Mouse (Mus musculus): ENCODE data around the gene Atp5g3. TPM values are rescaled to one million over a fixed set of nuclear protein-coding genes. Genes with fewer than 3 reads are reported as not detected.
A peak's percentile ranks its signal among the peaks of the same experiment; 100 is the strongest.
"Not testable (repeated sequence)": the region's sequence is repeated elsewhere in the genome, so short reads cannot be mapped to it uniquely, and the experiment has no call there.

Gene Atp5g3
- polyA plus RNA-seq, 1 experiment from 2014 or later, result 1,252 TPM

- peaks cover 26% of the 10 kb centered on the region for H3K36me3 ChIP-seq (ENCODE audit: control insufficient read depth, insufficient read depth, low read length)
- H3K4me2 ChIP-seq (ENCODE audit: low read depth, low read length); H3K27ac ChIP-seq (ENCODE audit: low read depth, low read length); ATAC-seq (ENCODE audit: low read depth); H3K9ac ChIP-seq (replicated peaks; ENCODE audit: low read depth, low read length); H3K4me3 ChIP-seq (ENCODE audit: low read depth, low read length); H3K27me3 ChIP-seq (ENCODE audit: control insufficient read depth, insufficient read depth, low read length); H3K4me1 ChIP-seq (ENCODE audit: control insufficient read depth, insufficient read depth, low read length); H3K9me3 ChIP-seq (ENCODE audit: control insufficient read depth, low read length): not testable (repeated sequence)
These were observed 6.4 kb downstream of the Atp5g3 start for GRCm38 (mm10) chr2:73904679-73905078.

DNA sequence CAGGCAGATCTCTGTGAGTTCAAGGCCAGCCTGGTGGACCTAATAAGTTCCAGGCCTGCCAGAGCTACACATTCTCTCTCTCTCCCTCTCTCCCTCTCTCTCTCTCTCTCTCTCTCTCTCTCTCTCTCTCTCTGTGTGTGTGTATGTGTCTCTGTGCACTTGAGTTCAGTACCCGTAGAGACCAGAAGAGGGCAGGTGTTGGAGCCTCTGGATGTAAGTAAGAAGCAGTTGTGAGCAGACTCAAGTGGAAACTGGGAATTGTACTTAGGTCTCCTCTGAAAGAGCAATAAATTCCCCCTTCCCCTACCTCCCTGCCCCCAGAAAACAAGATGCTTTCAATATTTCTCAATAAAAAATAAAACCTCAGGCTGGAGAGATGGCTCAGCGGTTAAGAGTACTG lies 7.6 kb downstream of the Atp5g3 start:
- H3K4me2 ChIP-seq (ENCODE audit: low read depth, low read length), result no peak overlapping the region
- H3K27ac ChIP-seq (ENCODE audit: low read depth, low read length), result no peak overlapping the region
- no peaks in the 10 kb centered on the region for H3K27me3 ChIP-seq (ENCODE audit: control insufficient read depth, insufficient read depth, low read length)
- H3K9ac ChIP-seq (replicated peaks; ENCODE audit: low read depth, low read length), result no peak overlapping the region
- H3K4me1 ChIP-seq (ENCODE audit: control insufficient read depth, insufficient read depth, low read length), result no peaks in the 10 kb centered on the region
- peaks cover 19% of the 10 kb centered on the region for H3K36me3 ChIP-seq (ENCODE audit: control insufficient read depth, insufficient read depth, low read length)
- 97% methylated on average over 2 of the region's 2 CpGs for WGBS
- no peak overlapping the region for H3K4me3 ChIP-seq (ENCODE audit: low read depth, low read length)
- ATAC-seq (ENCODE audit: low read depth), result no peak
- H3K9me3 ChIP-seq (ENCODE audit: control insufficient read depth, low read length), result no peaks in the 10 kb centered on the region

- H3K36me3 ChIP-seq (ENCODE audit: control insufficient read depth, insufficient read depth, low read length); H3K9ac ChIP-seq (replicated peaks; ENCODE audit: low read depth, low read length); H3K27ac ChIP-seq (ENCODE audit: low read depth, low read length); H3K4me3 ChIP-seq (ENCODE audit: low read depth, low read length); ATAC-seq (ENCODE audit: low read depth); H3K9me3 ChIP-seq (ENCODE audit: control insufficient read depth, low read length); H3K27me3 ChIP-seq (ENCODE audit: control insufficient read depth, insufficient read depth, low read length); H3K4me2 ChIP-seq (ENCODE audit: low read depth, low read length); H3K4me1 ChIP-seq (ENCODE audit: control insufficient read depth, insufficient read depth, low read length): not testable (repeated sequence)
- 97% methylated on average over 3 of the region's 3 CpGs for WGBS
These were observed 8.8 kb downstream of the Atp5g3 start for GRCm38 (mm10) chr2:73902328-73902727.

DNA sequence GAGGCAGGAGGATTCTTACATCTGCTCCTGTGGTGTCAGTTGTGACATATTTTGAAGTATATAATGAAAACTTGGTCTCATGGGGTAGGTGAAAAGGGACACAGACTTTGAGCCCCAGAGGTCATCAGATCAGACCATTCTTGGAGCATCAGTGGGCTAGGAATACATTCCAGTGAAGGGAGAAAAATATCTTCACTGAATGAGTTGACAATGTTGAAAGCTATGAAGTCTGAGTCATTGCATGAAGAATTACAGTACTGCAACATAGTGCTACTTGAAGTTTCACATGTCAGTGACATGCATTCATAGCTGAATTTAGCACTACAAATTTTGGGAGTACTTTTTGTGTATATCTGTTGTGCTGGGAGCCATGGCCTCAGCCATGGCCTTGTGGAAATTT lies 10.0 kb downstream of the Atp5g3 start:
- H3K4me1 ChIP-seq (ENCODE audit: control insufficient read depth, insufficient read depth, low read length), result no peaks in the 10 kb centered on the region
- no peak overlapping the region for H3K27ac ChIP-seq (ENCODE audit: low read depth, low read length)
- H3K9me3 ChIP-seq (ENCODE audit: control insufficient read depth, low read length), result no peaks in the 10 kb centered on the region
- no peak overlapping the region for H3K4me2 ChIP-seq (ENCODE audit: low read depth, low read length)
- no peak overlapping the region for H3K9ac ChIP-seq (replicated peaks; ENCODE audit: low read depth, low read length)
- H3K4me3 ChIP-seq (ENCODE audit: low read depth, low read length), result no peak overlapping the region
- no peaks in the 10 kb centered on the region for H3K27me3 ChIP-seq (ENCODE audit: control insufficient read depth, insufficient read depth, low read length)
- H3K36me3 ChIP-seq (ENCODE audit: control insufficient read depth, insufficient read depth, low read length), result no peaks in the 10 kb centered on the region
- no peak for ATAC-seq (ENCODE audit: low read depth)

GRCm38 (mm10) chr2:73900364-73900763 lies 10.8 kb downstream of the Atp5g3 start:
- H3K4me2 ChIP-seq (ENCODE audit: low read depth, low read length), result no peak overlapping the region
- H3K27me3 ChIP-seq (ENCODE audit: control insufficient read depth, insufficient read depth, low read length), result no peaks in the 10 kb centered on the region
- no peaks in the 10 kb centered on the region for H3K36me3 ChIP-seq (ENCODE audit: control insufficient read depth, insufficient read depth, low read length)
- H3K9me3 ChIP-seq (ENCODE audit: control insufficient read depth, low read length), result no peaks in the 10 kb centered on the region
- no peak overlapping the region for H3K4me3 ChIP-seq (ENCODE audit: low read depth, low read length)
- no peaks in the 10 kb centered on the region for H3K4me1 ChIP-seq (ENCODE audit: control insufficient read depth, insufficient read depth, low read length)
- H3K27ac ChIP-seq (ENCODE audit: low read depth, low read length), result no peak overlapping the region
- H3K9ac ChIP-seq (replicated peaks; ENCODE audit: low read depth, low read length), result no peak overlapping the region
- 89% methylated on average over 1 of the region's 1 CpGs for WGBS
- no peak for ATAC-seq (ENCODE audit: low read depth)

DNA sequence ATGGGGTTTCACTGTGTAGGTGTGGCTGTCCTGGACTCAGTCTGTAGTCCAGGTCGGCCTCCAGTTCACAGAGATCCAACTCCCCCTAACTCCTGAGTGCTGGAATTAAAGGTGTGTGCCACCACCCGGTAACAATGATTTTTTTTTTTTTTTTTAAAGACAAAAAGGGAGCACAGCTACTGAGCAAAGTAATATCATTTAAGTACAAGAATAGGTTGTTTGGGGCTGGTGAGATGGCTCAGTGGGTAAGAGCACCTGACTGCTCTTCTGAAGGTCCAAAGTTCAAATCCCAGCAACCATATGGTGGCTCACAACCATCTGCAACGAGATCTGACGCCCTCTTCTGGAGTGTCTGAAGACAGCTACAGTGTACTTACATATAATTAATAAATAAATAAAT lies 14.2 kb downstream of the Atp5g3 start:
- ATAC-seq (ENCODE audit: low read depth); H3K27me3 ChIP-seq (ENCODE audit: control insufficient read depth, insufficient read depth, low read length); H3K4me3 ChIP-seq (ENCODE audit: low read depth, low read length); H3K27ac ChIP-seq (ENCODE audit: low read depth, low read length); H3K9ac ChIP-seq (replicated peaks; ENCODE audit: low read depth, low read length); H3K9me3 ChIP-seq (ENCODE audit: control insufficient read depth, low read length); H3K4me2 ChIP-seq (ENCODE audit: low read depth, low read length); H3K4me1 ChIP-seq (ENCODE audit: control insufficient read depth, insufficient read depth, low read length); H3K36me3 ChIP-seq (ENCODE audit: control insufficient read depth, insufficient read depth, low read length): not testable (repeated sequence)
- 75% methylated on average over 4 of the region's 4 CpGs for WGBS

GRCm38 (mm10) chr2:73893473-73894270 lies 17.5 kb downstream of the Atp5g3 start:
- H3K4me1 ChIP-seq (ENCODE audit: control insufficient read depth, insufficient read depth, low read length), result no peaks in the 10 kb centered on the region
- H3K9ac ChIP-seq (replicated peaks; ENCODE audit: low read depth, low read length), result peak overlapping the region; percentile 75
- peak overlapping the region; percentile 92 for H3K4me3 ChIP-seq (ENCODE audit: low read depth, low read length)
- H3K27me3 ChIP-seq (ENCODE audit: control insufficient read depth, insufficient read depth, low read length), result peaks cover 6% of the 10 kb centered on the region; the same call in 1 of the 2 replicates
- H3K27ac ChIP-seq (ENCODE audit: low read depth, low read length), result peak overlapping the region; percentile 90
- WGBS, result 68% methylated on average over 22 of the region's 22 CpGs
- no peaks in the 10 kb centered on the region for H3K36me3 ChIP-seq (ENCODE audit: control insufficient read depth, insufficient read depth, low read length)
- peak overlapping the region; percentile 54 for H3K4me2 ChIP-seq (ENCODE audit: low read depth, low read length)
- H3K9me3 ChIP-seq (ENCODE audit: control insufficient read depth, low read length), result no peaks in the 10 kb centered on the region
- ATAC-seq (ENCODE audit: low read depth), result no peak

GRCm38 (mm10) chr2:73892464-73893296 lies 18.4 kb downstream of the Atp5g3 start, which contains the start of gene Atf2:
Gene Atf2 (minus strand): TSS chr2:73892639.
- Histone ChIP-seq H3K27me3 (ENCODE audit: control insufficient read depth, insufficient read depth, low read length) (peaks cover 6% of the 10 kb centered on the region; the same call in 1 of the 2 replicates), H3K36me3 (ENCODE audit: control insufficient read depth, insufficient read depth, low read length) (no peaks in the 10 kb centered on the region), H3K4me2 (ENCODE audit: low read depth, low read length) (peak within 1 kb of the TSS; percentile 80), H3K4me1 (ENCODE audit: control insufficient read depth, insufficient read depth, low read length) (no peaks in the 10 kb centered on the region), H3K9ac (replicated peaks; ENCODE audit: low read depth, low read length) (peak within 1 kb of the TSS; percentile 98), H3K4me3 (ENCODE audit: low read depth, low read length) (peak within 1 kb of the TSS; percentile 92), H3K27ac (ENCODE audit: low read depth, low read length) (peak within 1 kb of the TSS; percentile 91), H3K9me3 (ENCODE audit: control insufficient read depth, low read length) (no peaks in the 10 kb centered on the region)
- ATAC-seq (ENCODE audit: low read depth), result peak; percentile 96
- WGBS, result under 1% methylated on average over 63 of the region's 63 CpGs

Measured in neural tube, embryonic 14.5 days (tissue).